Mouse (Mus musculus) ES-E14 (cell line): ENCODE results near the gene Neb. TPM values are rescaled to one million over a fixed set of nuclear protein-coding genes. Genes with fewer than 3 reads are reported as not detected.

ENCODE experiments used
- DNase-seq: peaks from one replicate; pipeline ENCODE4 v3.0.0-alpha.2; 2013; ENCODE audit warnings: low read depth, low spot score
- H3K27ac ChIP-seq: 2 replicates; pipeline ENCODE4 v1.5.1; 2012; ENCODE audit warnings: low read depth, mild to moderate bottlenecking, low read length, moderate library complexity, mixed read lengths; ENCODE audit not compliant: poor library complexity, insufficient read depth, severe bottlenecking
- H3K36me3 ChIP-seq: 2 replicates; pipeline ENCODE4 v1.6.1; 2012; ENCODE audit warnings: mild to moderate bottlenecking, low read length, moderate library complexity, mixed read lengths; ENCODE audit not compliant: control insufficient read depth, poor library complexity, insufficient read depth, severe bottlenecking
- H3K4me1 ChIP-seq, 2 experiments: fragments of 150-350 bp in 1 of 2; sonication (generic) in 1 of 2; 2 replicates each; pipeline ENCODE4 v1.6.1; 2012; ENCODE audit warnings: low read length in 2 of 2, mild to moderate bottlenecking in 1 of 2, mixed read lengths in 1 of 2; ENCODE audit not compliant: control insufficient read depth in 2 of 2, insufficient read depth in 2 of 2, poor library complexity in 1 of 2
- H3K4me3 ChIP-seq, 2 experiments: fragments of 150-350 bp in 1 of 2; sonication (generic) in 1 of 2; 2 replicates each; pipeline ENCODE4 v1.5.1; 2012; ENCODE audit warnings: low read length in 2 of 2, low read depth in 1 of 2, mild to moderate bottlenecking in 1 of 2, mixed read lengths in 1 of 2; ENCODE audit not compliant: insufficient read depth in 1 of 2, poor library complexity in 1 of 2, severe bottlenecking in 1 of 2
- H3K9ac ChIP-seq: 2 replicates; pipeline ENCODE4 v1.6.1; 2012; ENCODE audit warnings: low read depth, mild to moderate bottlenecking, low read length, mixed read lengths; ENCODE audit not compliant: poor library complexity, insufficient read depth, severe bottlenecking
- H3K9me3 ChIP-seq: fragments of 150-350 bp; sonication (generic); 2 replicates; pipeline ENCODE4 v1.6.1; 2012; ENCODE audit warnings: low read depth, mild to moderate bottlenecking, low read length; ENCODE audit not compliant: control insufficient read depth, insufficient read depth
- CHD2 ChIP-seq: IDR thresholded peaks from 2 replicates; pipeline ENCODE4 v1.6.1; 2014; ENCODE audit warnings: mild to moderate bottlenecking, low read depth, low read length, inconsistent platforms
- HCFC1 ChIP-seq: IDR thresholded peaks from 2 replicates; pipeline ENCODE4 v1.6.1; 2012; ENCODE audit warnings: low read length, inconsistent platforms, borderline replicate concordance; ENCODE audit not compliant: insufficient read depth
- MAFK ChIP-seq: IDR thresholded peaks from 2 replicates; pipeline ENCODE4 v1.6.1; 2014; ENCODE audit warnings: mild to moderate bottlenecking, low read depth, low read length, inconsistent platforms; ENCODE audit not compliant: insufficient read depth
- ZC3H11A ChIP-seq: IDR thresholded peaks from 2 replicates; pipeline ENCODE4 v1.6.1; 2012; ENCODE audit warnings: low read depth, mild to moderate bottlenecking, inconsistent platforms, low read length, borderline replicate concordance
- ZNF384 ChIP-seq: IDR thresholded peaks from 2 replicates; pipeline ENCODE4 v1.6.1; 2012; ENCODE audit warnings: low read depth, low read length, inconsistent platforms
- in situ Hi-C, 2 experiments: fragments of 600-800 bp; cut with MboI; formaldehyde crosslinking; loops; one replicate each; pipeline ENCODE4 v1.15.1; 2025; ENCODE audit warnings: low sequenced_read_pairs in 2 of 2, inconsistent platforms in 1 of 2; ENCODE audit not compliant: unreplicated experiment in 2 of 2
- total RNA-seq: library from RNA; depleted of rRNA; stranded (reverse); fragments of 300-350 nt; gene quantifications from 2 replicates; pipeline ENCODE4 v1.2.3, GENCODE M21; 2012

Neb gene
- total RNA-seq, 1 experiment: 5.1 TPM

GRCm38 (mm10) chr2:52420001-52420710 lies 41.9 kb upstream of the Neb start:
- in situ Hi-C loops: no loop called here
- Histone ChIP-seq H3K4me1 (peaks cover 3 to 9% of the 10 kb centered on the region in 2 experiments; a peak in 3 of 4 replicates), H3K4me3 (no peak overlapping the region), H3K36me3 (peaks cover 6% of the 10 kb centered on the region), H3K27ac (no peak overlapping the region), H3K9ac (no peak overlapping the region), H3K9me3 (no peaks in the 10 kb centered on the region)
- DNase-seq: no peak
- TF ChIP-seq CHD2 (no peak), ZNF384 (no peak), ZC3H11A (no peak), HCFC1 (no peak), MAFK (no peak)

GRCm38 (mm10) chr2:52419295-52419694 lies 41.0 kb upstream of the Neb start:
- Histone ChIP-seq H3K36me3 (peaks cover 6% of the 10 kb centered on the region), H3K9me3 (no peaks in the 10 kb centered on the region), H3K27ac (no peak overlapping the region), H3K4me1 (peaks cover 3 to 9% of the 10 kb centered on the region in 2 experiments; a peak in 3 of 4 replicates), H3K4me3 (no peak overlapping the region), H3K9ac (no peak overlapping the region)
- in situ Hi-C loops: no loop called here
- TF ChIP-seq ZNF384 (no peak), CHD2 (no peak), HCFC1 (no peak), MAFK (no peak), ZC3H11A (no peak)
- DNase-seq: no peak

DNA sequence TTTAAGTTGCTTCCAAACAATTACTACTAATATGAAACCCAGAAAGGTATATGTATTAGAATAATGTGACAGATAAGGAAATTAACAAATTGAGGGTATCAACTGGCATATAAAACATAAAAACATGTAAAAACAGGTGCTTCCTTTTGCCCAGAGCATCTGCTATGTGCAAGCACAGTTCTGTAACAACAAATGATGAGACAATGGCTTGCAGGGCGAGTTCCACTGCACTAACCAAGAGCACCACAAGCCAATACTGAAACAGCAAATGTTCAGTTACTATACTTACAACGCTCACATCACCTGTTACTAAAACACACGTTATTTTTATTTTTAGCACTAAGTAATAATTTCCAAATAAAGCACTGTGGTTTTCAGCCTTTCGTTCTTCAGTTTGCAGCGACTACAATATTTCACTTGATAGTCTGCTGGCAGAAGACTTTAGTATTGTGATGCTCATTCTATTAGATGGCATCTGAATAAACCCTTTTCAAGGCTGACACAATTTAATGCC lies 34.3 kb upstream of the Neb start:
- no peaks in the 10 kb centered on the region for H3K4me1 ChIP-seq
- no peak for DNase-seq
- no peak overlapping the region for H3K4me3 ChIP-seq
- no peak for TF ChIP-seq MAFK
- TF ChIP-seq ZC3H11A: no peak
- no peak for TF ChIP-seq CHD2
- no peak for TF ChIP-seq HCFC1
- no peak for TF ChIP-seq ZNF384
- peaks cover 16% of the 10 kb centered on the region for H3K36me3 ChIP-seq
- peaks cover 4% of the 10 kb centered on the region; the same call in 1 of the 2 replicates for H3K9me3 ChIP-seq
- in situ Hi-C loops: no loop called here
- H3K27ac ChIP-seq: no peak overlapping the region
- H3K9ac ChIP-seq: no peak overlapping the region

DNA sequence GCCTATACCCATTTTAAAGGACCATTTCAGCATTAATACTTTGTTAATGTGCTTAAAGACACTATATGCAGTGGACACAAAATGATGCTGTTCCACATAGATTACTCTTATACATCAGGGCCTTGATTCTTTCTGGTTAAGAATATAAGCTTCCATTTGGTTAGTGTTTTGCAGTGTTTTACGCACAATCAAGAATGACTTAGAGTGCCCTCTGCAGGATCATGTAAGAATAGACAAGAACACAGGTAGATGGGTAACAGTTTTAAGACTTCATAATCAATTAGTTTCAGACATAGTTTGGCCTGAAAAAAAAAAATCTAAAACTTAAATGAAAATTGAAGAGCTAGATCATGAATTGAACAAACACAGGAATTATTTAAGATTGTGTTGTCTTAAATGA lies 28.2 kb upstream of the Neb start:
- Histone ChIP-seq H3K4me1 (no peaks in the 10 kb centered on the region), H3K27ac (no peak overlapping the region), H3K4me3 (no peak overlapping the region), H3K9me3 (peaks cover 4% of the 10 kb centered on the region; the same call in 1 of the 2 replicates), H3K36me3 (peaks cover 14% of the 10 kb centered on the region), H3K9ac (no peak overlapping the region)
- DNase-seq: no peak
- TF ChIP-seq ZNF384: no peak
- no peak for TF ChIP-seq MAFK
- no peak for TF ChIP-seq ZC3H11A
- no peak for TF ChIP-seq HCFC1
- no peak for TF ChIP-seq CHD2
- in situ Hi-C loops: no loop called here

- no peak overlapping the region for H3K27ac ChIP-seq
- DNase-seq: no peak
- H3K4me3 ChIP-seq: no peak overlapping the region
- peaks cover 3% of the 10 kb centered on the region; the same call in 1 of the 2 replicates for H3K9me3 ChIP-seq
- in situ Hi-C loops: no loop called here
- no peaks in the 10 kb centered on the region for H3K4me1 ChIP-seq
- H3K9ac ChIP-seq: no peak overlapping the region
- peaks cover 9% of the 10 kb centered on the region for H3K36me3 ChIP-seq
- TF ChIP-seq ZNF384 (no peak), MAFK (no peak), ZC3H11A (no peak), HCFC1 (no peak), CHD2 (no peak)
Measured at GRCm38 (mm10) chr2:52405238-52405637, 27.0 kb upstream of the Neb start.
